Mouse (Mus musculus) brain, embryonic 14.5 days (tissue): ENCODE results near the gene Vmn1r118.
"Not testable (repeated sequence)": the region's sequence is repeated elsewhere in the genome, so short reads cannot be mapped to it uniquely, and the experiment has no call there.

ENCODE experiments used
- CTCF ChIP-seq: fragments of 200-500 bp; IDR thresholded peaks from 2 replicates; pipeline ENCODE4 v1.5.1; 2012; ENCODE audit warnings: inconsistent platforms, mild to moderate bottlenecking, moderate library complexity, borderline replicate concordance; ENCODE audit not compliant: insufficient read depth, insufficient read length; ENCODE audit errors: extremely low read depth
- POLR2A ChIP-seq: fragments of 200-500 bp; IDR thresholded peaks from 2 replicates; pipeline ENCODE4 v1.6.1; 2012; ENCODE audit warnings: mild to moderate bottlenecking, inconsistent platforms, borderline replicate concordance; ENCODE audit not compliant: poor library complexity, insufficient read depth, insufficient read length, severe bottlenecking; ENCODE audit errors: extremely low read depth

DNA sequence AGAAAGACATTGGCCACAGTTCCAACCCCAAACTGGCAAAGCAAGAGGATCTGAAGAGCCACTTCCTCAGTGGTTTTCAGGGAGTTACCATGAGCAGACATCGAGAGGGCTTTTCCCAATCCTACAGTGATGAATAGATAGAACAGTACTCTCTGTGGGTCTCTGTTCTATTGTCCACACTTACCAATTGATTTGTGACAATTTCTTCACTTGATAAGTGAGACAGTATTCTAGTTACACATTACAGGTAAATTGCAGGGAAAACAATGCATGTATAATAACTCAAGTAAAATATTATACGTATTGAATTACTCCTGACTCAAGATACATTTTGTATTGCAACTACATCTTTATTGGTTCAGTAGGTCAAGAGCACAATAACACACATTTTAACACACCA, 28.1 kb downstream of the Vmn1r118 start, which contains the start of gene Vmn1r117:
- not testable (repeated sequence) for TF ChIP-seq CTCF, POLR2A
